Mouse (Mus musculus) neural tube, embryonic 10.5 days (tissue): ENCODE measurements at regions not wholly inside any gene's neighbourhood (a gene's known extent, or its start where the extent isn't known, plus 50 kb on each side); places are given as distances from the start of the nearest gene placed in this dataset.

Source experiments
- DNase-seq: peaks from one replicate; pipeline ENCODE4 v3.0.0-alpha.2; 2017; ENCODE audit warnings: low spot score; ENCODE audit errors: extremely low spot score

- DNase-seq = no peak
Measured at GRCm38 (mm10) chrX:97434327-97434726, 57.3 kb upstream of the Eda2r start.

GRCm38 (mm10) chrX:97431391-97431803 lies 54.4 kb upstream of the Eda2r start:
- peak; percentile 39 for DNase-seq
